Mouse (Mus musculus): Measurements from ENCODE around the gene Pla1a.

The Pla1a gene

DNA sequence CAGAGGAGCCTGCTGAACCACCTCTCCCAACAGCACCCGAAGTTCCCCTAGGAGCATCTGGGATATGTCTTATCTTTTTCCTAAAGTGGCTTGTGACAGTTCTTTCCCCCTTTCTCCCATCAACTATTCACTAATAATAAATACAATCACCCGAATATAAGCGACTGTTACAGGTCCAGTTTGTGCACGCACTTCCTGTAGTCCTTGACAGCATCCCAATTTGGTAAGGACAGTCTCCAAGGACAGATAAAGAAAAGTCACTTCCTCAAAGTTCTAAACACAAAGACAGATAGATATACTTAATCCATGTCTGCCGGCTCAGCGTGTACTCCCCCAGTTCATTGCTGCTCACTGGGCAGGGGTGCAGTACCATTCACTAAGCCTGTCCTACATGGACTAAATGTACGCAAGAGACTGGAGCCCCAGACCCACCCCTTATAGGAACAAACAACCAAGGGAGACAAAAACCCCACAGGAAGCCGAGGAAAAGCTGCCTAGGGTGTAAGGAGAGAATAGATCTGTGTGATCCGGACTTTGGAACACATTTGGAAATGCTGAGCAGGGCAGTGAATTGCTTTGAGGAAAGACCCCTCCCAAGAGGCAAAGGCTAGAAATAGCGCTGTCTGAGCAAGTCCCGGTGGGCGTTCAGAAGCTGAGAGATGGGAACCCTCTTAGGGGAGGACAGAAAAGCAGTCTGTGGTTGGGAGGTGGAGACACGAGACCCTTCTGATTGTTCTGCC is 1.3 kb downstream of the Pla1a start:
- H3K4me3 ChIP-seq (replicated peaks; ENCODE audit: low read length), result peak overlapping the region; percentile 18; the same call in 1 of the 2 replicates
- H3K27me3 ChIP-seq (ENCODE audit: insufficient read depth, low read length), result no peaks in the 10 kb centered on the region
- TF ChIP-seq POU5F1 (IDR thresholded peaks at IDR 0.05; ENCODE audit: borderline replicate concordance, low read length) (no peak), CTCF (conservative IDR thresholded peaks at IDR 0.05; ENCODE audit: low read length) (no peak), NANOG (IDR thresholded peaks at IDR 0.05; ENCODE audit: borderline replicate concordance, low read length) (no peak)
- H3K36me3 ChIP-seq (ENCODE audit: insufficient read depth, low read length), result no peaks in the 10 kb centered on the region
- no peaks in the 10 kb centered on the region for H3K9me3 ChIP-seq (ENCODE audit: low read length)
- H3K4me1 ChIP-seq (replicated peaks; ENCODE audit: low read depth, low read length), result peaks cover 78% of the 10 kb centered on the region

DNA sequence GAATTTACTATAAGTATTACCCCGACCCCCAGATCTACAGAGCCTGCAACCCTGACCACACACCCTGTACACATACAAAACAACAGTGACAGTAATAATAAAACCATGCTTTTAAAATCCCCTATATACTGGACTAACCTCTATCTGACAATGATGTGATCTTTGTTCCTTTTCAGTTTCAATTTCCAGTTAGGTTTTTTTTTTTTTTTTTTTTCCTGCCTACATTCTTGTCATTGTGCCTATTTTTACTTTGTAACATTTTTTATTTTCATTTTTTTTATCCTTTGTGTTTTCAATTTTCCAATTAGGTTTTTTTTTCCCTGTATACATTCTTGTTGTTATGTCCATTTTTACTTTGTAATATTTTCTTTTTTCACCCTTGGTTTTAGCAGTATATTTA is 7.1 kb downstream of the Pla1a start:
- Histone ChIP-seq H3K36me3 (ENCODE audit: insufficient read depth, low read length) (no peaks in the 10 kb centered on the region), H3K4me1 (replicated peaks; ENCODE audit: low read depth, low read length) (peaks cover 27% of the 10 kb centered on the region), H3K4me3 (replicated peaks; ENCODE audit: low read length) (no peak overlapping the region), H3K27me3 (ENCODE audit: insufficient read depth, low read length) (no peaks in the 10 kb centered on the region; the same call in 1 of the 2 replicates), H3K9me3 (ENCODE audit: low read length) (no peaks in the 10 kb centered on the region)
- TF ChIP-seq POU5F1 (IDR thresholded peaks at IDR 0.05; ENCODE audit: borderline replicate concordance, low read length), result no peak
- TF ChIP-seq CTCF (conservative IDR thresholded peaks at IDR 0.05; ENCODE audit: low read length), result no peak
- no peak for TF ChIP-seq NANOG (IDR thresholded peaks at IDR 0.05; ENCODE audit: borderline replicate concordance, low read length)

DNA sequence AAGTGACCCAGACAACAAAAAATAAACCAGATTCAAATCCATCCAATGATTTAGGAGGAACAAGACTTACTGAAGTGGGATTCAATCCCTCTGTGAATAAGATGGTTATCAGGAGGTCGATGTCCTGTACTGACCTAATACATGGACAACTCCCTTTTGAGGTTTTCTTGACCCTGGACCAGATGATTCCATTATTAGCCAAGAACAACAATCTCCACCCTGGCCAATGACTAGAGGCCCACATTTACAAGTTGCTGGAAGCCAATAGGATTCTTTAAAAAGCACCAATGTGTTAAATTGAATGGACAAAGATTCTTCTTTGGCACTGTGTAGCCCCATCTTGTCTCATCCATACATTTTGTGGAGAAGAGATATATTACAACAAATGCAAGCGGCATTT is 7.6 kb downstream of the Pla1a start:
- Histone ChIP-seq H3K27me3 (ENCODE audit: insufficient read depth, low read length) (no peaks in the 10 kb centered on the region; the same call in 1 of the 2 replicates), H3K4me1 (replicated peaks; ENCODE audit: low read depth, low read length) (peaks cover 22% of the 10 kb centered on the region), H3K36me3 (ENCODE audit: insufficient read depth, low read length) (no peaks in the 10 kb centered on the region), H3K4me3 (replicated peaks; ENCODE audit: low read length) (no peak overlapping the region), H3K9me3 (ENCODE audit: low read length) (no peaks in the 10 kb centered on the region)
- TF ChIP-seq POU5F1 (IDR thresholded peaks at IDR 0.05; ENCODE audit: borderline replicate concordance, low read length), result no peak
- no peak for TF ChIP-seq NANOG (IDR thresholded peaks at IDR 0.05; ENCODE audit: borderline replicate concordance, low read length)
- no peak for TF ChIP-seq CTCF (conservative IDR thresholded peaks at IDR 0.05; ENCODE audit: low read length)

DNA sequence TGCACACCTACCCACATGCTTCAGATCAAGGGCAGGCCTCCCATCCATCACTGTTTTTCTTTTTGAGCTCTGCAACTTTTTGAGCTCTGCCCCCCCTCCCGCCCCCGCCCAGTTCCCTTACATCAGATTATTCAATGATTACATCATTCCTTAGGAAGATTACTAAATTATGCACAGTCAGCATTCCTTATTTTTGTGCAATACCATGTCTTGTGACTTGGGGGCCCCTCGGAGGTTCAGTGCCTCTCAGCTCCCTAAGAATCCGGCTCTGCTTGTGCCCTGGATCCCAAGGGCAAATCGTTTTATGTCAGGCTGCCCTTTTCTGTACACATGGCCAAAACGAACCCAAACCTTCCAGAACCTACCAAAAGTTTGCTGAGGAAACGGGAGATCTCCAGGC is 18.0 kb downstream of the Pla1a start:
- peaks cover 21% of the 10 kb centered on the region for H3K4me1 ChIP-seq (replicated peaks; ENCODE audit: low read depth, low read length)
- H3K27me3 ChIP-seq (ENCODE audit: insufficient read depth, low read length), result peaks cover 7% of the 10 kb centered on the region; the same call in 1 of the 2 replicates

DNA sequence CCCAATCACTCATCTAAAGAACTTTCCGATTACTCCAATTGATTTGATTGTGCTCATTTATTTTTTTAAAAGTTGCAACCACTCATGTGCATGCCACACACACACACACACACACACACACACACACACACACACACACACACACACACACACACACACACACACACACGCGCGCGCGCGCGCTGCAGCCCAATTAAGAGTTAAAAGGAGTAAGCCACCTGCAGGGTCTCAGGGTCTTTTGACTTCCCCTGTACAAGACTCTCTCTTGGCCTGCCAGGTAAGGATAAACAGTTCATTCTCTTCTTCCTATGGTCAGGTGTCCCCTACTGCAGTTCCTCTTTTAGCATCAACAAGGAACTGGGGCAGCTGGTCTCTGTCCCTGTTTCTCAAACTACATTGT is 24.5 kb downstream of the Pla1a start:
- Histone ChIP-seq H3K9me3 (ENCODE audit: low read length) (no peaks in the 10 kb centered on the region), H3K27me3 (ENCODE audit: insufficient read depth, low read length) (no peaks in the 10 kb centered on the region), H3K4me1 (replicated peaks; ENCODE audit: low read depth, low read length) (peaks cover 40% of the 10 kb centered on the region), H3K4me3 (replicated peaks; ENCODE audit: low read length) (no peak overlapping the region), H3K36me3 (ENCODE audit: insufficient read depth, low read length) (no peaks in the 10 kb centered on the region)
- TF ChIP-seq CTCF (conservative IDR thresholded peaks at IDR 0.05; ENCODE audit: low read length) (no peak), NANOG (IDR thresholded peaks at IDR 0.05; ENCODE audit: borderline replicate concordance, low read length) (no peak), POU5F1 (IDR thresholded peaks at IDR 0.05; ENCODE audit: borderline replicate concordance, low read length) (no peak)

More for the DNA sequence above, 18.0 kb downstream of the Pla1a start:
- TF ChIP-seq CTCF (conservative IDR thresholded peaks at IDR 0.05; ENCODE audit: low read length) (no peak), NANOG (IDR thresholded peaks at IDR 0.05; ENCODE audit: borderline replicate concordance, low read length) (no peak)
- H3K36me3 ChIP-seq (ENCODE audit: insufficient read depth, low read length), result no peaks in the 10 kb centered on the region
- H3K4me3 ChIP-seq (replicated peaks; ENCODE audit: low read length), result 0 out of 2 replicates have a peak overlapping the region, but pooled peaks have one; percentile 23
- peaks cover 4% of the 10 kb centered on the region; the same call in 1 of the 2 replicates for H3K9me3 ChIP-seq (ENCODE audit: low read length)

DNA sequence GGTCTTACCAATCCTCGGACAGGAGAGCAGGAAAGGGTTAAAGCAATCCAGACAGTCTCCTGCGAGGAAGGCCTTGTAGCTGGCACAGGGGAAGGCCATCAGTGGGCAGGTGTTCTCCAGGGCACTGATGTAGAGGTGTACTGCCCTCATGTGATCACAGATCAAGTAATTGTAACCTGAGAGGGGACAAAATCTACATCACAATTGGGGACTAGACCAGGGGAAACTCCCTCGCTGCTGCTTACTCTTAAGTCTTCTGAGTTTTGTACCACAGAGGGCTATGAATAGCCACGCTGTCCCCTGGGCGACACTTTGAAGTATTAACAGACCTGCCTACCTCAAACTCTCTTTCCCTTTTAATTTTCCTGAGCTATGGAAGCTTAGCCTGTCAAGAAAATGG is 25.4 kb downstream of the Pla1a start:
- Histone ChIP-seq H3K4me1 (replicated peaks; ENCODE audit: low read depth, low read length) (peaks cover 40% of the 10 kb centered on the region), H3K9me3 (ENCODE audit: low read length) (no peaks in the 10 kb centered on the region), H3K27me3 (ENCODE audit: insufficient read depth, low read length) (no peaks in the 10 kb centered on the region), H3K36me3 (ENCODE audit: insufficient read depth, low read length) (no peaks in the 10 kb centered on the region), H3K4me3 (replicated peaks; ENCODE audit: low read length) (peak overlapping the region; percentile 5; the same call in 1 of the 2 replicates)
- TF ChIP-seq POU5F1 (IDR thresholded peaks at IDR 0.05; ENCODE audit: borderline replicate concordance, low read length) (peak; percentile 71; the same call in 1 of the 2 replicates), CTCF (conservative IDR thresholded peaks at IDR 0.05; ENCODE audit: low read length) (no peak), NANOG (IDR thresholded peaks at IDR 0.05; ENCODE audit: borderline replicate concordance, low read length) (peak; percentile 64)

DNA sequence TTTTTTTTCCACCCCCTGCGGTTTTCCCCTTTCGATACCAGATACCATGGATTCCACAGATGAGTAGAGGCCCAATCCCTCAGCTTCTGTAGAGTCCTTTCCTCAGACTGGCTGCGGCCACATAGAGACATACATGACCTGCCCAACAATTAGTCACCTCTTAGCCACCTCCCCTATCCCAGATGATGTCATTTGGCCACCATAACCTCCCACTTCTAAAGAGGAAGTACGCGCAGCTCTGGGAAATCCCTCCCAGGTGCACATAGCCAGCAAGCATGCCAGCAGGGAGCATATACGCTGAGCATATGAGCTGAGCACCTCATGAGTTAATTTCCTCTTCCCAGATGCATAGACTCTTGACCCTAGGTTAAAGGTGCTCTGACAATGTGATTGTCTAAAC is 26.2 kb downstream of the Pla1a start:
- TF ChIP-seq CTCF (conservative IDR thresholded peaks at IDR 0.05; ENCODE audit: low read length) (no peak), POU5F1 (IDR thresholded peaks at IDR 0.05; ENCODE audit: borderline replicate concordance, low read length) (no peak), NANOG (IDR thresholded peaks at IDR 0.05; ENCODE audit: borderline replicate concordance, low read length) (no peak)
- no peaks in the 10 kb centered on the region for H3K27me3 ChIP-seq (ENCODE audit: insufficient read depth, low read length)
- 0 out of 2 replicates have a peak overlapping the region, but pooled peaks have one; percentile 1 for H3K4me3 ChIP-seq (replicated peaks; ENCODE audit: low read length)
- no peaks in the 10 kb centered on the region for H3K9me3 ChIP-seq (ENCODE audit: low read length)
- no peaks in the 10 kb centered on the region for H3K36me3 ChIP-seq (ENCODE audit: insufficient read depth, low read length)
- peaks cover 36% of the 10 kb centered on the region for H3K4me1 ChIP-seq (replicated peaks; ENCODE audit: low read depth, low read length)

DNA sequence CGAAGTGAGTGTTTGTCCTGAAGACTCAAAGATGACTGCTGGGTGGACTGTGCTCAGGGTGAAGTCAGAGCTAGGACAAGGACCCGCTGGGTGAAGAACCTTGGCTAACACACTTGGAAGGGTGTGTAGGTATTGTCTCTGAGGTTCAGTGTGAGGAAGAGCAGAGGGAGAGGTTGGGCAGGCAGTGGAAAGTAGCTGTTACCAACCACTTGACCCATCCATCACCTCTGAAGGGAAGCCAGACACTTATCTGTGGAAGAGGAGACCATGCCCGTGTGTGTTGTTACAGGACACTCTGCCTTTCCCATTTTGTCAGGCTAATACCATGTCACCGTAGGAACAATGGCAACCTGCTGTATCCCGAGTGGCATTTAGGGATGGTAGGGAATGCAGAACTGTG is 26.7 kb downstream of the Pla1a start:
- Histone ChIP-seq H3K9me3 (ENCODE audit: low read length) (no peaks in the 10 kb centered on the region), H3K36me3 (ENCODE audit: insufficient read depth, low read length) (no peaks in the 10 kb centered on the region), H3K4me3 (replicated peaks; ENCODE audit: low read length) (0 out of 2 replicates have a peak overlapping the region, but pooled peaks have one; percentile 1), H3K27me3 (ENCODE audit: insufficient read depth, low read length) (no peaks in the 10 kb centered on the region), H3K4me1 (replicated peaks; ENCODE audit: low read depth, low read length) (peaks cover 38% of the 10 kb centered on the region)
- TF ChIP-seq CTCF (conservative IDR thresholded peaks at IDR 0.05; ENCODE audit: low read length) (no peak), POU5F1 (IDR thresholded peaks at IDR 0.05; ENCODE audit: borderline replicate concordance, low read length) (no peak), NANOG (IDR thresholded peaks at IDR 0.05; ENCODE audit: borderline replicate concordance, low read length) (no peak)
